Mouse (Mus musculus): ENCODE results near the gene Cpne7.

DNA sequence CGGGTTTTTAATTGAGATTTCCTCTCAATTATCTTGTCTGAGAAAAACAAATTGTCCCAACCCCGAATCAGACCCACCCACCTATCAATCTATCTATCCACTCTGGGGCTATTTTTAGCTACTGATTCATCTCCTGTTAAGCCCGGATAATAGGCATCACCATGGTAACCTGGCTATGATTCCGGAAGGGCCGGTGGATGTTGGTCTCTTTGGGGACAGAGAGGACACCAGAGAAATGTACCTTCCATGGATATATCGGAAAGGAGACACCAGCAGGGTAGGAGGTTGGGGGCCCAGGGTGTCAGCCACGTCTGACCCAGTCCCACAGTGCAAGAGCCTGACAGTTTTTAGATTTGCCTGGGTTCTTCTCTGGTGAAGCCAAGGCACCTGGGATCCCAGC lies 18.2 kb downstream of the Cpne7 start:
- TF ChIP-seq POLR2A (IDR thresholded peaks at IDR 0.05; ENCODE audit: extremely low read depth, insufficient read depth, low read length) (no peak), CTCF (IDR thresholded peaks at IDR 0.05; ENCODE audit: low read depth, low read length) (no peak)

Measured in liver, adult 2 months (tissue).